Mouse (Mus musculus) megakaryocyte, adult 5-6 weeks (primary cell): ENCODE measurements at regions not wholly inside any gene's neighbourhood (a gene's known extent, or its start where the extent isn't known, plus 50 kb on each side); places are given as distances from the start of the nearest gene placed in this dataset.

ENCODE experiments used
- ATAC-seq: 2 replicates; pipeline ENCODE4 v1.8.0; 2016; ENCODE audit warnings: mild to moderate bottlenecking, inconsistent platforms; ENCODE audit not compliant: poor library complexity, severe bottlenecking

GRCm38 (mm10) chr5:119280146-119280545 is 390.3 kb upstream of the Tbx3 start:
- ATAC-seq = no peak

- no peak for ATAC-seq
These were observed 380.7 kb upstream of the Tbx3 start for GRCm38 (mm10) chr5:119289808-119290207.

- no peak for ATAC-seq
These were observed 378.1 kb upstream of the Tbx3 start for GRCm38 (mm10) chr5:119292323-119292722.

GRCm38 (mm10) chr5:119292889-119293288 is 377.6 kb upstream of the Tbx3 start:
- ATAC-seq = 0 out of 2 replicates have a peak, but pooled peaks have one; percentile 43

GRCm38 (mm10) chr5:119299311-119299710 is 371.2 kb upstream of the Tbx3 start:
- ATAC-seq = no peak

- no peak for ATAC-seq
These were observed 370.4 kb upstream of the Tbx3 start for GRCm38 (mm10) chr5:119300106-119300505.

- ATAC-seq = no peak
These were observed 368.9 kb upstream of the Tbx3 start for GRCm38 (mm10) chr5:119301539-119301938.

- no peak for ATAC-seq
These were observed 365.7 kb upstream of the Tbx3 start for GRCm38 (mm10) chr5:119304721-119305120.

GRCm38 (mm10) chr5:119307768-119308167 is 362.7 kb upstream of the Tbx3 start:
- ATAC-seq = no peak

GRCm38 (mm10) chr5:119310178-119310930 is 360.1 kb upstream of the Tbx3 start:
- no peak for ATAC-seq

GRCm38 (mm10) chr5:119312808-119313207 is 357.7 kb upstream of the Tbx3 start:
- ATAC-seq = no peak

- no peak for ATAC-seq
These were observed 355.3 kb upstream of the Tbx3 start for GRCm38 (mm10) chr5:119315149-119315548.

GRCm38 (mm10) chr5:119317617-119318016 is 352.9 kb upstream of the Tbx3 start:
- no peak for ATAC-seq

- peak; percentile 92 for ATAC-seq
These were observed 348.9 kb upstream of the Tbx3 start for GRCm38 (mm10) chr5:119321368-119322144.

- no peak for ATAC-seq
These were observed 348.1 kb upstream of the Tbx3 start for GRCm38 (mm10) chr5:119322411-119322810.

- ATAC-seq = no peak
These were observed 344.7 kb upstream of the Tbx3 start for GRCm38 (mm10) chr5:119325681-119326255.

- no peak for ATAC-seq
These were observed 343.6 kb upstream of the Tbx3 start for GRCm38 (mm10) chr5:119326895-119327294.

GRCm38 (mm10) chr5:119328971-119329370 is 341.5 kb upstream of the Tbx3 start:
- ATAC-seq = no peak

- ATAC-seq = peak; percentile 84
These were observed 341.1 kb upstream of the Tbx3 start for GRCm38 (mm10) chr5:119329371-119329770.

GRCm38 (mm10) chr5:119329860-119330259 is 340.6 kb upstream of the Tbx3 start:
- ATAC-seq = no peak

GRCm38 (mm10) chr5:119331461-119331860 is 339.0 kb upstream of the Tbx3 start:
- no peak for ATAC-seq

- ATAC-seq = no peak
These were observed 337.8 kb upstream of the Tbx3 start for GRCm38 (mm10) chr5:119332621-119333020.
